ENCODE assay signal across 8 mouse cellular contexts in the genomic region with DNA sequence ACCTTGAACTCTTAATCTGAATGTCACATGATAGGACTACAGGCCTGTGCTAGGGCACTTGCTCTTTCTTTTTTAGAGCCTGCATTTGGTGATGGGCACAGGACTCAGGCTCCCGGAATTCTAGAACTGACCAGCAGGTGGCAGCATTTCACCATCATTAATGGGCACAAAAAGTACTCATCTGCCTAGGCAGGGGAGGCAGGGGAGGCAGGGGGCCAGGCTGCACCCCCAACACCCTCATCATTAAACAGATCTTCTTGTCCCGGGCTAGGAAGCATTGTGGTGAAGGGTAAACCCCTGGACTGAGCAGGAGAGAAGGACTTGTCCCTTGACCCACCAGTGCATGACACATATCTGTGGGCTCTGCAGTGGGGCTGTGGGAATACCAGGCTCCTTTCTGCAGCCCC. TPM values are rescaled to one million over a fixed set of nuclear protein-coding genes. Genes with fewer than 3 reads are reported as not detected.
DNase-seq lines count a peak whose midpoint lies in the region; ATAC-seq lines count a peak whose summit lies in the region.

No protein-coding gene starts in this region.

- H3K9ac ChIP-seq in liver, embryonic 12.5 days, result no peak overlapping the region
- no peak overlapping the region for H3K9ac ChIP-seq in limb, embryonic 11.5 days (ENCODE audit: low read length)
- no peak overlapping the region for H3K9ac ChIP-seq in neural tube, embryonic 11.5 days (ENCODE audit: low read length)

- no peak overlapping the region for H3K4me2 ChIP-seq in liver, embryonic 12.5 days
- no peak overlapping the region for H3K4me2 ChIP-seq in limb, embryonic 11.5 days (ENCODE audit: low read depth, severe bottlenecking)
- H3K4me2 ChIP-seq in neural tube, embryonic 11.5 days (ENCODE audit: low read depth), result no peak overlapping the region

- ATAC-seq in liver, embryonic 12.5 days, result no peak
- ATAC-seq in limb, embryonic 11.5 days (ENCODE audit: insufficient number of reproducible peaks, low FRiP score, low TSS enrichment, low read depth), result no peak
- ATAC-seq in neural tube, embryonic 11.5 days (ENCODE audit: insufficient read depth, low FRiP score, low TSS enrichment), result peak; percentile 48; the same call in 1 of the 2 replicates

- H3K36me3 ChIP-seq in liver, embryonic 12.5 days, result no peaks in the 10 kb centered on the region
- H3K36me3 ChIP-seq in limb, embryonic 11.5 days (ENCODE audit: control insufficient read depth, insufficient read depth, low read length), result no peaks in the 10 kb centered on the region
- no peaks in the 10 kb centered on the region for H3K36me3 ChIP-seq in neural tube, embryonic 11.5 days (ENCODE audit: control insufficient read depth, insufficient read depth, low read length)

- 0% methylated on average over 2 of the region's 2 CpGs for WGBS in liver, embryonic 12.5 days (ENCODE audit: insufficient replicate concordance)
- WGBS in limb, embryonic 11.5 days, result 0% methylated on average over 2 of the region's 2 CpGs
- 0% methylated on average over 2 of the region's 2 CpGs for WGBS in neural tube, embryonic 11.5 days

- no peaks in the 10 kb centered on the region for H3K4me1 ChIP-seq in liver, embryonic 12.5 days
- H3K4me1 ChIP-seq in limb, embryonic 11.5 days (ENCODE audit: control insufficient read depth, insufficient read depth, low read length), result no peaks in the 10 kb centered on the region
- no peaks in the 10 kb centered on the region for H3K4me1 ChIP-seq in neural tube, embryonic 11.5 days (ENCODE audit: control insufficient read depth, insufficient read depth, low read length)

- H3K4me3 ChIP-seq in liver, embryonic 12.5 days, result no peak overlapping the region
- no peak overlapping the region for H3K4me3 ChIP-seq in limb, embryonic 11.5 days (ENCODE audit: low read depth, low read length)
- no peak overlapping the region for H3K4me3 ChIP-seq in neural tube, embryonic 11.5 days (ENCODE audit: low read depth, low read length)

- DNase-seq in liver, result peak; percentile 58
- peak; percentile 90 to 93 for DNase-seq in cerebellum, postnatal 10 days
- DNase-seq in frontal cortex, postnatal 10 days (ENCODE audit: low spot score in 2 of 2), result peak; percentile 42 to 79
- DNase-seq in kidney, adult 9 months, result peak; percentile 66
- peak; percentile 89 for DNase-seq in limb, embryonic 11.5 days (ENCODE audit: low spot score)
- DNase-seq in neural tube, embryonic 11.5 days (ENCODE audit: low spot score), result peak; percentile 81
- DNase-seq in testis, postnatal 10 days (ENCODE audit: low spot score), result peak; percentile 89

- no peak overlapping the region for H3K27ac ChIP-seq in liver, embryonic 12.5 days
- H3K27ac ChIP-seq in limb, embryonic 11.5 days (replicated peaks; ENCODE audit: low read depth, low read length), result no peak overlapping the region
- H3K27ac ChIP-seq in neural tube, embryonic 11.5 days (ENCODE audit: low read depth, low read length), result no peak overlapping the region

- H3K9me3 ChIP-seq in liver, embryonic 12.5 days (replicated peaks), result no peaks in the 10 kb centered on the region
- H3K9me3 ChIP-seq in limb, embryonic 11.5 days (ENCODE audit: control insufficient read depth, low read length), result no peaks in the 10 kb centered on the region
- no peaks in the 10 kb centered on the region for H3K9me3 ChIP-seq in neural tube, embryonic 11.5 days (ENCODE audit: control insufficient read depth, low read length)

- H3K27me3 ChIP-seq in liver, embryonic 12.5 days (replicated peaks), result no peaks in the 10 kb centered on the region
- H3K27me3 ChIP-seq in limb, embryonic 11.5 days (ENCODE audit: control insufficient read depth, insufficient read depth, low read length), result no peaks in the 10 kb centered on the region
- no peaks in the 10 kb centered on the region for H3K27me3 ChIP-seq in neural tube, embryonic 11.5 days (ENCODE audit: control insufficient read depth, insufficient read depth, low read length)

RNA-seq across cellular contexts. Expression of gene Trim29, which starts 29.0 kb away (rescaled TPM):
- not detected in 2 replicates for polyA plus RNA-seq in liver, embryonic 12.5 days (2016; fragmentation: Nextera tagmentation; extraction: Ambion mirVana)
- polyA plus RNA-seq in limb, embryonic 11.5 days (2014; fragmentation: Nextera tagmentation; extraction: Ambion mirVana), result 4.9 and 6.0 TPM in 2 replicates
- polyA plus RNA-seq in neural tube, embryonic 11.5 days (2014; fragmentation: Nextera tagmentation; extraction: Ambion mirVana), result 2.4 and 2.7 TPM in 2 replicates
